Mouse (Mus musculus) embryonic facial prominence, embryonic 11.5 days (tissue): ENCODE data around the gene Tmem255b. TPM values are rescaled to one million over a fixed set of nuclear protein-coding genes. Genes with fewer than 3 reads are reported as not detected.

ENCODE experiments used
- ATAC-seq: fragments of 200-750 bp; cut with Nextera tagmentation; replicated peaks from 2 replicates; pipeline ENCODE4 v1.8.0; 2017; ENCODE audit warnings: low read depth; ENCODE audit not compliant: insufficient number of reproducible peaks, low FRiP score, low TSS enrichment
- DNase-seq: peaks from one replicate; pipeline ENCODE4 v3.0.0-alpha.2; 2015; ENCODE audit warnings: low spot score
- H3K27ac ChIP-seq: fragments of 300-500 bp; sonication (generic); replicated peaks from 2 replicates; pipeline ENCODE4 v1.5.1; 2014; ENCODE audit warnings: mild to moderate bottlenecking, low read depth, low read length, control low read depth
- H3K27me3 ChIP-seq: fragments of 300-500 bp; sonication (generic); 2 replicates; pipeline ENCODE4 v1.6.1; 2014; ENCODE audit warnings: mild to moderate bottlenecking, low read length, moderate library complexity, mixed read lengths; ENCODE audit not compliant: control insufficient read depth, insufficient read depth
- H3K36me3 ChIP-seq: fragments of 300-500 bp; sonication (generic); replicated peaks from 2 replicates; pipeline ENCODE4 v1.6.1; 2014; ENCODE audit warnings: low read depth, mild to moderate bottlenecking, low read length, moderate library complexity, mixed read lengths; ENCODE audit not compliant: control insufficient read depth, insufficient read depth
- H3K4me1 ChIP-seq: fragments of 300-500 bp; sonication (generic); 2 replicates; pipeline ENCODE4 v1.6.1; 2014; ENCODE audit warnings: low read length, mixed read lengths; ENCODE audit not compliant: control insufficient read depth, insufficient read depth
- H3K4me2 ChIP-seq: fragments of 300-500 bp; sonication (generic); 2 replicates; pipeline ENCODE4 v1.6.1; 2014; ENCODE audit warnings: low read depth, mild to moderate bottlenecking, control low read depth, low read length, moderate library complexity
- H3K4me3 ChIP-seq: fragments of 300-500 bp; sonication (generic); 2 replicates; pipeline ENCODE4 v1.5.1; 2014; ENCODE audit warnings: low read depth, low read length, control low read depth
- H3K9ac ChIP-seq: fragments of 300-500 bp; sonication (generic); replicated peaks from 2 replicates; pipeline ENCODE4 v1.6.1; 2014; ENCODE audit warnings: mild to moderate bottlenecking, control low read depth, low read length
- H3K9me3 ChIP-seq: fragments of 300-500 bp; sonication (generic); replicated peaks from 2 replicates; pipeline ENCODE4 v1.6.1; 2016; ENCODE audit warnings: mild to moderate bottlenecking, low read length, inconsistent platforms, mixed read lengths; ENCODE audit not compliant: control insufficient read depth
- WGBS: fragments of 180-500 bp; shearing (Covaris S2); extraction: QIAGEN DNeasy Blood & Tissue Kit; methylation state at CpG from one replicate; pipeline ENCODE4 v1.1.7; 2014; 5-methylcytosine and 5-hydroxymethylcytosine counted together
- polyA plus RNA-seq: library from polyadenylated mRNA; unstranded; fragments of >200 nt; fragmentation: Nextera tagmentation; extraction: Ambion mirVana; gene quantifications from 2 replicates; pipeline ENCODE4 v1.2.1, GENCODE M21; 2014

Gene Tmem255b
- polyA plus RNA-seq, 1 experiment from 2014 or later: 0.36 TPM

- Histone ChIP-seq H3K9ac (peak within 1 kb of the TSS; percentile 56), H3K4me3 (peak within 1 kb of the TSS; percentile 48), H3K27me3 (peaks cover 22% of the 10 kb centered on the region), H3K36me3 (no peaks in the 10 kb centered on the region), H3K27ac (no peak within 1 kb of the TSS), H3K4me1 (no peaks in the 10 kb centered on the region), H3K4me2 (peak within 1 kb of the TSS; percentile 88), H3K9me3 (no peaks in the 10 kb centered on the region)
- ATAC-seq (peak; percentile 54), DNase-seq (peak; percentile 62)
- 2% methylated on average over 50 of the region's 64 CpGs for WGBS
Observed at GRCm38 (mm10) chr8:13493858-13494631, 59.1 kb downstream of the Tmem255b start, which contains the start of gene Gas6. Gene Gas6 (minus strand): TSS chr8:13494490.

GRCm38 (mm10) chr8:13501221-13501620, 66.2 kb downstream of the Tmem255b start:
- Histone ChIP-seq H3K27me3 (no peaks in the 10 kb centered on the region), H3K9ac (no peak overlapping the region), H3K36me3 (no peaks in the 10 kb centered on the region), H3K9me3 (no peaks in the 10 kb centered on the region), H3K4me1 (no peaks in the 10 kb centered on the region), H3K27ac (no peak overlapping the region), H3K4me3 (no peak overlapping the region), H3K4me2 (no peak overlapping the region)
- no peak for ATAC-seq
- no peak for DNase-seq
- 82% methylated on average over 3 of the region's 3 CpGs for WGBS

GRCm38 (mm10) chr8:13503936-13504606, 69.1 kb downstream of the Tmem255b start:
- H3K27me3 ChIP-seq: no peaks in the 10 kb centered on the region
- DNase-seq: no peak
- no peak overlapping the region for H3K4me2 ChIP-seq
- 86% methylated on average over 8 of the region's 8 CpGs for WGBS
- no peaks in the 10 kb centered on the region for H3K9me3 ChIP-seq
- no peak overlapping the region for H3K27ac ChIP-seq
- no peak overlapping the region for H3K4me3 ChIP-seq
- H3K4me1 ChIP-seq: no peaks in the 10 kb centered on the region
- ATAC-seq: no peak
- no peak overlapping the region for H3K9ac ChIP-seq
- no peaks in the 10 kb centered on the region for H3K36me3 ChIP-seq

- Histone ChIP-seq H3K9me3 (no peaks in the 10 kb centered on the region), H3K27ac (no peak overlapping the region), H3K36me3 (no peaks in the 10 kb centered on the region), H3K4me1 (no peaks in the 10 kb centered on the region), H3K9ac (no peak overlapping the region), H3K4me3 (no peak overlapping the region), H3K4me2 (no peak overlapping the region), H3K27me3 (no peaks in the 10 kb centered on the region)
- DNase-seq: no peak
- no peak for ATAC-seq
Observed at GRCm38 (mm10) chr8:13504894-13505674, 70.1 kb downstream of the Tmem255b start.

- no peaks in the 10 kb centered on the region for H3K9me3 ChIP-seq
- DNase-seq: no peak
- 62% methylated on average over 4 of the region's 4 CpGs for WGBS
- H3K27me3 ChIP-seq: no peaks in the 10 kb centered on the region
- H3K4me1 ChIP-seq: no peaks in the 10 kb centered on the region
- H3K4me2 ChIP-seq: no peak overlapping the region
- H3K36me3 ChIP-seq: no peaks in the 10 kb centered on the region
- no peak overlapping the region for H3K27ac ChIP-seq
- ATAC-seq: no peak
- H3K9ac ChIP-seq: no peak overlapping the region
- no peak overlapping the region for H3K4me3 ChIP-seq
Observed at GRCm38 (mm10) chr8:13506849-13507248, 71.9 kb downstream of the Tmem255b start.

GRCm38 (mm10) chr8:13507284-13507937, 72.4 kb downstream of the Tmem255b start:
- Histone ChIP-seq H3K27me3 (no peaks in the 10 kb centered on the region), H3K27ac (no peak overlapping the region), H3K9me3 (no peaks in the 10 kb centered on the region), H3K36me3 (no peaks in the 10 kb centered on the region), H3K9ac (no peak overlapping the region), H3K4me1 (no peaks in the 10 kb centered on the region), H3K4me2 (no peak overlapping the region), H3K4me3 (no peak overlapping the region)
- ATAC-seq: no peak
- 92% methylated on average over 3 of the region's 3 CpGs for WGBS
- no peak for DNase-seq

- H3K4me1 ChIP-seq: no peaks in the 10 kb centered on the region
- WGBS: 74% methylated on average over 5 of the region's 5 CpGs
- no peak overlapping the region for H3K4me3 ChIP-seq
- no peak for DNase-seq
- no peak for ATAC-seq
- H3K4me2 ChIP-seq: no peak overlapping the region
- H3K36me3 ChIP-seq: no peaks in the 10 kb centered on the region
- H3K27ac ChIP-seq: no peak overlapping the region
- H3K9me3 ChIP-seq: no peaks in the 10 kb centered on the region
- H3K9ac ChIP-seq: no peak overlapping the region
- H3K27me3 ChIP-seq: no peaks in the 10 kb centered on the region
Observed at GRCm38 (mm10) chr8:13512016-13512415, 77.0 kb downstream of the Tmem255b start.
